Mouse (Mus musculus) layer of hippocampus, adult 9-10 months (tissue): ENCODE measurements around the gene Zfp651.

ENCODE experiments used
- DNase-seq: peaks from one replicate; pipeline ENCODE4 v3.0.0; 2022; ENCODE audit warnings: low spot score

Zfp651 gene

GRCm38 (mm10) chr9:121762248-121762647, 3.1 kb downstream of the Zfp651 start:
- no peak for DNase-seq

GRCm38 (mm10) chr9:121762761-121763160, 3.6 kb downstream of the Zfp651 start:
- DNase-seq = no peak

- DNase-seq = no peak
Observed at GRCm38 (mm10) chr9:121763716-121764115, 4.6 kb downstream of the Zfp651 start.

DNA sequence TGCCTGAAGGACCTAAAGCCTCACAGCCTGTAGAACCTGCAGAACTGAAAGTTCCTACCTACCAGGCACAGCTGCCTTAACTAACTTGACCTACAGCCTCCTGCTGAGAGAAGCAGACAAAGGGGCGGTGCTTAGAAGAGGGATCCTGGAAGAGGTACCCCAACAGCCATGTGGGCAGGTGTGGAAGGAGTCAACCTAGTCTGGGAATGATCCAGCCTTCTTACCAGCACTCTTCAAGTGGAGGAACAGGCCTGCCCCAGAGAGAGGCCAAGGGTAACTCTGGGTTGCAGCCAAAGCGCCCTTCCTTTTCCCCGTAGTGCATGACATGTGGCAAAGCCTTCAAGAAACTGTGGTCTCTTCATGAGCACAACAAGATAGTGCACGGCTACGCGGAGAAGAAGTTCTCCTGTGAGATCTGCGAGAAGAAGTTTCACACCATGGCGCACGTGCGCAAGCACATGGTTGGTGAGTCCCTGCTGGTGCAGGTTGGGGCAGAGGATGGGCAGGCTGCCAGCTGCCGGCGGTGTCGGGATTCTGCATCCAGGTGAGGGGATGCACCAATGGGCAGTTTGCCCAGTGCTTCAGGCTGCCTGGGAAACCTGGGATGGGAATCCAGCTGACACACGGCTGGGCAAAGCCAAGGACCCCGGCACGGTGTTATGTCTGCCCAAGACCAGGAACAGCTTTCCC, 6.2 kb downstream of the Zfp651 start:
- no peak for DNase-seq

- DNase-seq = no peak
Observed at GRCm38 (mm10) chr9:121772412-121772811, 13.3 kb downstream of the Zfp651 start.

DNA sequence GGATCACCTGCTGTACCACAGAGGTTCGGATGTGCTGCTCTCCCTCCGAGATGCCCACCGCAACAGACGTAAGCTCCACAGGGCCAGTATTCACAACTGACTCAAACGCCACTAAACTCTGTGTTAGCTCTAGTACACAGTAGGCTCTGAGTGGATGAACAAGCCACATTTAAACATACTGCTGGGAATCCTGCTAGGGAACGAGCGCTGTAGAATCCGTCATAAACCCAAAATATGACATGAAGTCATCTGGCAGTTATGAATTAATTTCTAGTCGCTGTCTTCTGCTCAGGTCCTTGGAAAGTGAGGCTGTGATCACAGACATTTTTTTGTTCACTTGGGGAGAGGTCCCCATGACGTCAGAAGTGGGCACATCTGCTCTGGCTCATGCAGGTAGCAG, 16.8 kb downstream of the Zfp651 start:
- no peak for DNase-seq

DNA sequence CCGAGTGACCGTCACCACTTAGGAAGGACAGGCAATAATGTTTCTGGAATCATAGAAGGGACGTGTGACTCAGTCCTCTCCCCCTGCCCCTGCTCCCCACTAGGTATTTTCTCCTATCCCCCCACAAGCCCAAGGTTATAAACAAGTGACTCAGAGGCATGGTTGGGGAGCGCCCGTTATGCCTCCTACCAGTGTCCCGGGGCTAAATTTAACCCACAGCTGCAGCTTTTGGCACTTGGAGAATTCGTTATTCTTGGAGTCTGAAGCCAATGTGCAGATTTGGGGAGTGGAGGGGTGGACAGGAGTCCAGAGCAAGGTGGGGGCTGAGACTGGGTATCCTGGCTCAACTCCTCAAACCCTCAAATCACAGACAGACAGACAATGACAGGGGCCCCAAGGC, 17.4 kb downstream of the Zfp651 start:
- no peak for DNase-seq

DNA sequence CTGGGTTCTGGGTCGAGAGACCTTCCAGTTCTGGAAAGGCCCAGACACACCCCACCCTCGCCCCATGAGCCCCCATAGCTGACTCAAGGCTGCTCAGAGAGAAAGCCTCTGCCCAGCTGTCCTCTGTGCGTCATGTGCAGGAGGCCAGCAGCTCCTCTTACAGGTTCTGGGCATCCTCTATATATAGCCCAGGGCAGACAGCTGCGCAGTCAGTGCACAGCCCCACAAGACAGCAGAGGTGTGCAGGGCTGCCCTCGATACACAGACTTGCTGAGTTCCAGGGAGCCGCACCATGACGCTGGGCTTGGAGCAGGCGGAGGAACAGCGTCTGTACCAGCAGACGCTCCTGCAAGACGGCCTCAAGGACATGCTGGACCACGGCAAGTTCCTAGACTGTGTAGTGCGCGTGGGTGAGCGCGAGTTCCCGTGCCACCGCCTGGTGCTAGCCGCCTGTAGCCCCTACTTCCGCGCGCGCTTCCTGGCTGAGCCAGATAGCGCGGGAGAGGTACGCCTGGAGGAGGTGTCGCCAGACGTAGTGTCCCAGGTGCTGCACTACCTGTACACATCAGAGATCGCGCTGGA, 18.4 kb downstream of the Zfp651 start, which contains the start of gene Klhl40:
Gene Klhl40, plus strand, starts transcription at position 124 of the 582 bp plus-strand sequence.
- no peak for DNase-seq

DNA sequence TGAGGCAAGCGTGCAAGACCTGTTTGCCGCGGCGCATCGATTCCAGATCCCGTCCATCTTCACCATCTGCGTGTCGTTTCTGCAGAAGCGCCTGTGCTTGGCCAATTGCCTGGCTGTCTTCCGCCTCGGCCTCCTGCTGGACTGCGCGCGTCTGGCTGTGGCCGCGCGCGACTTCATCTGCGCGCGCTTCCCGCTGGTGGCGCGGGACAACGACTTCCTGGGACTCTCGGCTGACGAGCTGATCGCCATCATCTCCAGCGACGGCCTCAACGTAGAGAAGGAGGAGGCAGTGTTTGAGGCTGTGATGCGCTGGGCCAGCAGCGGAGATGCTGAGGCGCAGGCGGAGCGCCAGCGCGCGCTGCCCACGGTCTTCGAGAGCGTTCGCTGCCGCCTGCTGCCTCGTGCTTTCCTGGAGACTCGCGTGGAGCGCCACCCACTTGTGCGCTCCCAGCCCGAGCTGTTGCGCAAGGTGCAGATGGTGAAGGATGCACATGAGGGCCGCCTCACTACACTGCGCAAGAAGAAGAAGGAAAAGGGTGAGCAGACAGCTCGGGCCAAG, 19.0 kb downstream of the Zfp651 start:
- DNase-seq = no peak

- DNase-seq = no peak
Observed at GRCm38 (mm10) chr9:121784801-121785200, 25.7 kb downstream of the Zfp651 start.

DNA sequence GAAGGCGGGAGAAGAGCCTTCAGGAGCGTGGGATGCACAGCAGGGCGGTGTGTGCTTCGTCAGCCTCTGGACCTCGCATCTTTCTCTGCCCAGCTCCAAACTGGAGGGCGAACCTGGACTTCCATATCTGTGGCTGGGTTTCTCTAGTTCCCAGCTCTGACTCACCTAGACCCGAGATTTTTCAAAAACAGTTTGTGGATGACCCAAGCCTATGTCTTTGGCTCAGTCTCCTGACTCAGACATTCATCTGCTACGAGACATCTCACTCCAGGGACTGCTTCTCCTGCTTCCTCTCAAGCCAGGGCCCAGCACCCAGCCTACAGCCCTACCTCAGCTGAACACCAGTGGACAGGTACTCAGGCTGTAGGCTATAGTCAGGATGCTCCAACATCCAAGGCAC, 26.1 kb downstream of the Zfp651 start:
- DNase-seq = no peak

DNA sequence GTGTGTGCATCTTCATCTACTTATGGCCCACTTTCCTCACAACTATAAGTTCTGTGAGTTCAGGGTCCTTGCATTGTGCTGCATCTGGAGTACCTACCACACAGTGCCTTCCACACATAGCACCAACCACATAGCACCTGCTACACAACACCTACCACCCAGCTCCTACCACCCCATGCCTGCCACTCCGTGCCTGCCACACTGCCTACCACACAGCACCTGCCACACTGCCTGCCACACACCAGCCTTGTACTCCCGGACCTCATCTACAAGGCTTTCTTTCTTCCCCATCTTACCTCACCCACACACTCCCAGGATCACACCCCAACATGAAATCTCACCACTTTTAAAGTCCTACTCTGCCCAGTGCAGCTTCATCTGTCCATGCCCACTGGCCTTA, 27.2 kb downstream of the Zfp651 start:
- DNase-seq = no peak

- no peak for DNase-seq
Observed at GRCm38 (mm10) chr9:121791206-121791605, 32.1 kb downstream of the Zfp651 start.

DNA sequence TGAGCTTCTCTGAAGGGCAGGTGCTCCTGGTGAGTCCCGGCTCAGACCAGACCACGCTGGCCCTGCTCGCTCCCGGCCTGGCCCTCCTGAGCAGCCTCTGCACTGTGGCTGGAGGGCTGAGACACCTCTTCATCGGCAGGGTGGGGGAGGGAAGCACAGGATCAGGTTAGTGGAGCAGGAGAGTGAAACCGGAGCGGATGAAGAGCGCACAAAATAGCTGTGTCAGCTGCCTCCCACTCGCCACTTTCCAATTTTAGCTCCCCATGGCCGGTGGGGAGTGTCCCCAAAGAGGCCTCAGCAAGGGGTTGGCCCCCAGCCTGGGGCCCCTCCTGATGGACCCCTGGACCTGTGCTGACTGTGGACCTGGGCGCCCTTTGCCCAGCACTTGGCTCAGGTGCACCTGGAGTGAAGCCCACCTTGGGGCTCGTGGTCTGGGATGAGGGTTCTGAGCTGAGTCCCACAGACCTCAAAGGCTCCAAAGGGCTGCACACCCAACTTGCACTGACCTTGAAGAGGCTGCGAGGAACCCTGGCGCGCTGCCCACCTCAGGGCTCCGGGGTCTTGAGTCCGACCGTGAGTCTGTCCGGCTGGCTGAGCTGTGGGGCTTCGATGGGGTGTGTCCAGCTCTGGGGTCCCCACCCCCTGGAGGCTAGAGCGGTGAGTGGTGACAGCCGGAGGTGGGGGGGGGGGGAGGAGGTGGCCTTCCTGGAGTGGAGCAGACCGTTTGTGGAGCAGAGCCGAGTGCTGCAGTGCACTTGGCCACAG, 32.8 kb downstream of the Zfp651 start, which contains the start of gene Hhatl:
Gene Hhatl, minus strand, starts transcription at position 751 of the 765 bp plus-strand sequence.
- DNase-seq = no peak

- no peak for DNase-seq
Observed at GRCm38 (mm10) chr9:121794972-121795539, 35.9 kb downstream of the Zfp651 start.

GRCm38 (mm10) chr9:121797722-121798121, 38.6 kb downstream of the Zfp651 start:
- no peak for DNase-seq

GRCm38 (mm10) chr9:121798887-121799520, 39.9 kb downstream of the Zfp651 start:
- no peak for DNase-seq

- DNase-seq = no peak
Observed at GRCm38 (mm10) chr9:121802747-121803146, 43.6 kb downstream of the Zfp651 start.

GRCm38 (mm10) chr9:121807546-121807945, 48.4 kb downstream of the Zfp651 start:
- no peak for DNase-seq

- no peak for DNase-seq
Observed at GRCm38 (mm10) chr9:121807947-121808346, 48.8 kb downstream of the Zfp651 start.

GRCm38 (mm10) chr9:121808511-121808910, 49.4 kb downstream of the Zfp651 start:
- DNase-seq = no peak
